Mouse (Mus musculus) thymus, adult 2 months (tissue): Measurements from ENCODE around the gene Trim8.

Experiments
- CTCF ChIP-seq: fragments of 200-500 bp; IDR thresholded peaks from 2 replicates; pipeline ENCODE4 v1.5.1; 2012; ENCODE audit warnings: mild to moderate bottlenecking, control low read depth, low read length, moderate library complexity, borderline replicate concordance; ENCODE audit not compliant: control insufficient read depth, poor library complexity, insufficient read depth; ENCODE audit errors: extremely low read depth
- POLR2A ChIP-seq: fragments of 200-500 bp; IDR thresholded peaks from 2 replicates; pipeline ENCODE4 v1.6.1; 2012; ENCODE audit warnings: mild to moderate bottlenecking, low read length, control low read depth, moderate library complexity; ENCODE audit not compliant: control insufficient read depth, poor library complexity, insufficient read depth; ENCODE audit errors: extremely low read depth

DNA sequence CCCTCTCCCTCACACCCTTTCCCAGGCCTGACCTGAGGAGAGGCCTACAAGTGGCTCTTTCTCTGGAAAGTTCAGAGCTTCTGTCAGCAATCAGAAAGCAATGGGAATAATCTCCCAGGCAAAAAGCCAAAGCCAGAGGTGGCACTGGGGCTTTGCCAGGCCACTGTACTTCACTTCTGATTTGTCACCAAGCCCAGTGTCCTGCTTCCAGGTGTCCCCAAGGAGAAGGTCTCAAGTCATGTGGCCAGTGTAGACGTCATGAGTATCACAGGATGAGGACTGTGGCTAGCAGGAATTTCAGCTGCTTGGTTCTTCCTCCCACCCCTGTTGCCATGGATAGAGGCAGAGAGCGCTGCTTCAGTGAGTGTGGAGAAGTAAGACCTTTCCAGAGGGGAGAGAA lies 41.6 kb upstream of the Trim8 start:
- TF ChIP-seq POLR2A (no peak), CTCF (no peak)
